Mouse (Mus musculus) megakaryocyte-erythroid progenitor cell, adult 5-6 weeks (primary cell): Measurements from ENCODE around the gene Nacad. TPM values are rescaled to one million over a fixed set of nuclear protein-coding genes. Genes with fewer than 3 reads are reported as not detected.
A peak's percentile ranks its signal among the peaks of the same experiment; 100 is the strongest.

Source experiments
- ATAC-seq: replicated peaks from 2 replicates; pipeline ENCODE4 v1.8.0; 2016; ENCODE audit warnings: mild to moderate bottlenecking, inconsistent platforms; ENCODE audit not compliant: severe bottlenecking, poor library complexity, low FRiP score, low TSS enrichment
- total RNA-seq, 2 experiments: library from RNA; stranded (forward) in 1 of 2; stranded (reverse) in 1 of 2; fragments of 200-1000, 215-1000 nt in 1 of 2; fragments of >200 nt in 1 of 2; fragmentation: Nextera tagmentation in 1 of 2; gene quantifications; 2 replicates each; pipeline ENCODE4 v1.2.3; 2014 to 2017

Nacad gene
- total RNA-seq, 2 experiments from 2014 or later, result not detected

DNA sequence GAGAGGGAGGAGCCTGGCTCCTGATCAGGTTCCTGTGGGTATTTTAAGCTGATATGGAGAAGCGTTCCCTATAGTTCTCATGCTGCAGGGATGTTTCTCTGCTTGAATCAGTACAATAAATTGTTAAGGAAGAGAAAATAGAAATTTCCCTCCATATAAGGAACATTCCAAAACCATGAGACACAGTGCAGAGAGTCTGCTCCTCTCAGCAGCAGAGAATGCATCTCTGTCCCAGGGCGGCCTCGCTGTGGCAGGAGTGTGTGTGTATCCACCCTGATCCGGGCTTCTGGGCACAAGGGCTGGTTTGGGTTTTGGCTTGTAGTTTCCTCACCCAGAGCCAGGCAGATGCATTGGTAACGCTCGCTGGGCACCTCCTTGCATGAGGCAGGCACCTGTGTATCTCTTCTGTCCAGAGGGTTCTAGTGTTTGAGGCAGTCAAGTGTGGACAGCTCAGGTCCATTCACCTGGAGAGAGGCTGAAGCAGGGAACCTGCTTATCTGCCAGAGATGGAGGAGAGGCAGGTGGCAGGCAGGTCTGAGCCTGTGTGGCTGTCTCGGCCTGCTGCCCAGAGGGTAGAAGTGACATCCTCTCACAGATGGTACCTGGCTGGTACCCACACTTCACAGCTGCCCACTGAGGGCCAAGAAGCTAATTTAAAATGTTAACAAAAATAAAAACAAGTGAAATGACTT lies 18.5 kb downstream of the Nacad start:
- ATAC-seq, result no peak

DNA sequence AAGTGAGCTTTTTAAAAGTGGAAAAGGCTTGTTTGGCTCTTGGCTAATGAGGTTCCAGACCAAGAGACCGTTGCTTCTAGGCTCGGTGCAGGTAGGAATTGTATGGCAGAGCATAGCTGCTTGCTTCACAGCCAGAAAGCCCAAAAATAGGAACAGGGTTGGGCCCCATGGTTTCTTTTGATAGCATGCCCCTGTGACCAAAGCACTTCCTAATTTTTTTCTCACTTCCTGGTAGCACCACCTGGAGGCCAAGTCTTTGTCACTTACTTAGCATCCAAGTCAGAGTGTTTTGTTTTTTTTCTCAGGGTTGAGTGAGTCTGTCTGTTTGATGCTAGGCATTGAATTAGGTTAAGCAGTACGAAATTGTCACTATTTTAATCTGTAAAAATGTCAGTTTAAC lies 19.2 kb downstream of the Nacad start:
- no peak for ATAC-seq

DNA sequence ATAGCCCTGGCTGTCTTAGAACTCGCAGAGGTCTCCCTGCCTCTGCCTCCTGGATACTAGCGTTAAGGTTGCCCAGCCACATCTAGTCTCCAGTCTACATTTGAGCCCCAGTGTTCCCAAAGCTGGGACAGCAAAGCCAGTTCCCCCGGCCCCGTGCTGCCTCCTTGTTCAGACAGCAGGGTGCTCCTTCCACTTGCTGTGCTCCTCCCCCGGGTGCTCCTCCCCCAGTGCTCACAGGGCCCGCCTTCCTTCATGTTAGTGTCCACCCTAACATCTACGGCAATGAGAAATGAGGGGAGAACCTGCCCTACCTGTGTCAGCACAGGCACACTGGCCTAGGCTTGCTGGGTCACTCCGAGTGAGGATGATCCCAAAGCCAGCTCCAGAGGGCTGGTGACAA lies 20.1 kb downstream of the Nacad start:
- ATAC-seq, result no peak

GRCm38 (mm10) chr11:6581560-6581959 lies 24.3 kb downstream of the Nacad start:
- no peak for ATAC-seq

DNA sequence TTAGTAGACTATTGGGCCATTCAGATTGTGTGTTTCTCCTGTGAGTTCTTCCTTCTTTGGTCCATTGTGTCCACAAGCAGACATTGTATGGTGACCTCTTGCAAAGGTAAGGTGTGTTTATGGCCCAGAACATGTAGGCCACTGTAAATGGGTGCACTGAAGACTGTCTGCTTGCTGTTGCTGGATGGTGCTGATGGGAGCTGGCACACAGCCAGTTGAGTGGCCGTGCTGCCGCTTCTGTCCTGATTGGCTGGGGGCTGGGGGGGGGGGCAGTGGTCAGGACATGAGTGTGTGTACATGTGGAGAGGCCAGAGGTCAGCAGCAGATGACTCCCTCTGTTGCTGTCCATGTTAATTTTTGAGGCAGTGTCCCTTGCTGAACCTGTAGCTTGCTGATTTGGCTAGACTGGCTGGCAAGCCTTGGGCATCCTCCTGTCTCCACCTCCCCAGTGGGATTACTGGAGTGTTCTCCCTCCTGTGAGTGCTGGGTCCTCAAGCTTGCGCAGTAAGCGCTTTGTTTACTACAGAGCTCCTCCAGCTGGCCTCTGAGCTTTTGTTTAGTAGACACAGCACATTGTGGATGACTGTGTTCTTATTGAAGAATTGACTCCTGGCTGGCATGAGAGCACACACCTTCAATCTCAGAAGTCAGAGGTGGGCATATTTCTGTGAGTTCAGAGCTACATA lies 25.6 kb downstream of the Nacad start:
- ATAC-seq, result no peak

GRCm38 (mm10) chr11:6579361-6579760 lies 26.5 kb downstream of the Nacad start:
- no peak for ATAC-seq

DNA sequence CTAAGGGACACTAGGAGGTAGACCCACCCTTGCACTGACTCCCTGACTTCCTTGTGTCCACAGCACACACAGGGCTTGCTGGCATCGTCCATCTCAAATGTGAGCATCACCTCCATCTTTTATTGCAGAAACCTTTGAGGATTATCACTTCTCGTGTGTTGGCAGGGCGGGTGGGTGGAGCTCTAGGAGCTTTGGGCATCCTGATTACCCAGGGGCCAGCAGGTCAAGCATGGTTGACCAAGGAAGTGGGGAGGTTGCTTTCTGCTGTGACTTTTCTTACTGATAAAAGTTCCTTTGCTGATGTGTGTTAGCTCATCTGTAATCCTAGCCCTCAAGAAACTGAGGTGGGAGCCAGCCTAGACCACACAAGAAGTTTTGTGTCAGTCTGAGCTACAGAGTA lies 29.7 kb downstream of the Nacad start:
- no peak for ATAC-seq

GRCm38 (mm10) chr11:6569410-6569777 lies 36.5 kb downstream of the Nacad start:
- ATAC-seq, result peak; percentile 11

DNA sequence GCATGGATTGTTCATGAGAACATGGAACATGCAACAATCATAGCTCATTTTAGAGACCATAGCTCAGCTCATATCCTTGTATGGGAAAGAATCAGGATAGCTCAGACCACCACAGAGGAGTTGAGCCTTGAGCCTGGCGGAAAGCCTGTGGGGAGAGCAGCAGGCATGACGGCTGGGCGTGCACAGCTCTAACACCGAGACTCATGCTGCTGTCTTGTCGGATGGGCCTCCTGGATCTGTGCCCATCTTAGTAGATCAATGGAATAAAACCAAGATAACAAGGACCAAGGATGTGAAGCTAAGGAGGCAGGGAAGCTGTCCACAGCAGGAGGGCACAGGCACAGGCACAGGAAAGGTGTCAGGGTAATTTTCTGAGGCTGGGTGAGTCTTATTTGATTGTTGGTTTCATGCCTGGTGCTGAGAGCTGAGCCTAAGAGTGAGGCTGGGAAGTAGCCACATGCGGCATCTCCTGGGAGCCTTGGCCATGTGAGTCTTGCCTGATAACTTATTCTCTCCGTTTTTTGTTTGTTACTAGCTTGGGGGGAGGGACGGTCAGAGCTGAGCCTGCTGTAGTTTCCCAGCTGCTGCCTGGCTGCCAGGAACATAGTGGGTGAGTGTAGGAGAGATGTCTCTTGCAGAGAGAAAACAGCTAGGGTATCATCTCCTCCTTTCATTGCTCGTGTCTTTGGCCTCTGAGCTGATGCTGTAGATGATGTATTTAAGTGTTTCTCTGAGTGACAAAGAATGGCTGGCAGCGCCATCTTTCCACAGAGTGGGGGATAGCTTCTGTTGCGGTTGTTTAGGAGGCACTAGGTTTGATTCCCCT lies 37.1 kb downstream of the Nacad start:
- peak; percentile 45 for ATAC-seq

- ATAC-seq, result peak; percentile 54
These were observed 37.9 kb downstream of the Nacad start for GRCm38 (mm10) chr11:6567951-6568350.

DNA sequence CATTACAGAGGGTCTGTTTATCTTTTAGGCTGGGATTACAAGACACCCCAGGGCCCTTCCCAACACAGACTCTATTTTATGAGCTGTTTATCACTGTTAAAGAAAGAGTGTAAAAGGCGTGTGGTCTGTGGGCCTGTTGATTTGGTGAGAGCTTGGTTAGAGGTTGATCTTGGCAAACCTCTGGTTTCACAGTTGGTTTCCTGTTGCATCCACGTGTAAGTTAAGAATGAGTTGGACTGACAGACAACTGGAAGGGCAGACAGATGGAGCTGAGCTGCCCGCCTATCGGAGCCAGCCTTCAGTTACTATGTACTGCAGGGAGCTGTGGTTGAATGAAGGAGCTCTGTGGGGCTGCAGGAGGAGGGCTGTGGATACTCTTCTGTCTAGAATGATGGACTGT lies 39.4 kb downstream of the Nacad start:
- ATAC-seq, result peak; percentile 48

- no peak for ATAC-seq
These were observed 42.7 kb downstream of the Nacad start for GRCm38 (mm10) chr11:6563201-6563600.

DNA sequence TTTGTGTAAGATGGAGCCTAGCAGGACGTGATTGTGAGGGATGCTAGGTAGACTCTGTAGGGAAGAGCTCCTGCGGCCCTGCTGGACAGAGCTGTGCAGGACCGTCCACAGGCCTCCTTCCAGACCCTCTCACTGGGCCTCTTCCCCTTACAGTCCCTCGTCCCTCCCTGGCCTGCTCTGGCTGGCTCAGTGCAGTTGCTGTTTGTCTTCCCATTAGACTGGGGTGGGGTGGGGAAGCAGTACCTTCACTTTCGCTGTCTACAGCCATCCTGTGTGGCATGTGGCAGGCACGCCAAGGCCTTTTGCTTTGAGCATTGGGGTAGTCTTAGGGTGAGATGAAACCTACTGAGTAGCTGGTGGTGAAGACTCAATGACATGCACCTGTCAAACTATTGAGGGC lies 43.5 kb downstream of the Nacad start:
- no peak; the same call in 1 of the 2 replicates for ATAC-seq

- no peak for ATAC-seq
These were observed 44.4 kb downstream of the Nacad start for GRCm38 (mm10) chr11:6561474-6561873.

DNA sequence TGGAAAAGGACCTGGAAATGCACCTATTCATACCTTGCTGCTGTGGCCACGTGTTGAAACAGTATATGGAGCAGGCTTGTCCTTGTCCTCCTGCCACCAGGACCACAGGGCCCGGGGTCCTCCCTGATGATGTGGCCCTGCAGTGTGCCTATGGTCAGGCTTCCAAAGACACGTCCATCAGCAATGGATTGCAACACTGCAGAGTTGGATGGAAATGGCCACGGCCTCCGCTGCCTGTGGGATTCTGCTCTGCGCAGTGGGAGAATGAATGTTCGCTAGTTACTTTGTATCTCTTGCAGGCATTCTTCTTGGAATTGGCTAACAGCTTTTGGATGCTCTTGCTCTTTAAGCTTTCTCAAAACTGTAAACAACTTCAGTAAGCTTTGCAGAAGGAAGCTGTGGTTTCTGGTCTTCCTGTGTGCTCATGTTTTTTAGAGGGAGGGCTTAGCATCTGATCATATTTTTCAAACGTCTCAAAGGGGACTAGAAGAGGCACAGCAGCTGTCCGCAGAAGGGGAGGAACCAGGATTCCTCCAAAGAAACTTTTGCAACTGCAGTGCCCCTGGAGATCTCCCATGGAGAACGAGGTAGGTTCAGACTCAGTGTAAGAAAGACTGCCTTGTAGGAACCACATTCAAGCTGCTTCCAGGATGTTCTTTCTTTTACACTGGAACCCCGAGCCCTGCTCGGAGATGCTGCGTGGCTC lies 45.0 kb downstream of the Nacad start:
- ATAC-seq, result 0 out of 2 replicates have a peak, but pooled peaks have one; percentile 5

DNA sequence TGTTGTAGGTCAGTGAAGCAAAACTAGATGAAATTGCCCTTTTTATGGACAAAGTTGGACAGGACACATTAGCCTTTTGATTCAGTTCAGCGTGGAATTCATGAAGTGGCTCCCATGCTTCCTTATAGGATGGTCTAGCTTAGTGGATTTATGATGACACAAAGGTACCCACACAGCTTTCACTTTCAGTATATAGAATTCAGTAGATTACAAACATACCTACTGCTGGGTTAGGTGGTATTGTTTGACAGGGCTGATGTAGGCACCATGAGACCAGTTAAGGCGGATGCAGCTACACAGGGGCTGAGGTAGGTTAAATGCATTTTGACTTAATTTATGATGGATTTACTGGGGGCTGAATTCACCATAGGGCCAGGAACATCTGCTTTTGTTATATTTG lies 45.9 kb downstream of the Nacad start:
- ATAC-seq, result no peak

GRCm38 (mm10) chr11:6558234-6558633 lies 47.6 kb downstream of the Nacad start:
- ATAC-seq, result no peak

- ATAC-seq, result no peak
These were observed 55.7 kb downstream of the Nacad start for GRCm38 (mm10) chr11:6550201-6550600.

GRCm38 (mm10) chr11:6549770-6550169 lies 56.1 kb downstream of the Nacad start:
- no peak for ATAC-seq
